Mouse (Mus musculus): ENCODE measurements around the gene Sorbs1.

DNA sequence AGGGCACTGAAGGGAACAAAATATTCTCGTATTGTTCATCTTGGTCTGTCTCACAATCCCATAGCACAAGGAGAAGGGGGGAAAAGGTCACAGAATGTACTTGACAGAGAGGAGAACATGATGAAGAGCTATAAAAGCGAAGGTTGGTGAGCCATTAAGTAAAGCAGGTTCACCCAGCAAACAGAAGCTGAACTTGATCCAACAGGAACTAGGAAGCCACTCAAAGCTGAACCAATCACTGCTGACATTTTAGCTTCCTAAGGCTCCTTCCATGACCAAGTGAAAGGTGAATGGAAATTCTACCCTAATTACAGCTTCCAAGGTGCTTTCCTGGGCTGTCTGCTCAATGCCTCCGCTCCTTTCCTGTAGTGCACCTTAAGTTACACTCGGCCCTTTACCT, 262.5 kb downstream of the Sorbs1 start:
- TF ChIP-seq CTCF (IDR thresholded peaks at IDR 0.05; ENCODE audit: low read depth) (no peak), EP300 (IDR thresholded peaks at IDR 0.05; ENCODE audit: low read depth) (no peak)

Data from liver, embryonic 14.5 days (tissue).